Mouse (Mus musculus) forebrain, embryonic 10.5 days (tissue): ENCODE data around the gene Slc16a2. TPM values are rescaled to one million over a fixed set of nuclear protein-coding genes. Genes with fewer than 3 reads are reported as not detected.
A peak's percentile ranks its signal among the peaks of the same experiment; 100 is the strongest.

Experiments used
- DNase-seq: peaks from one replicate; pipeline ENCODE4 v3.0.0-alpha.2; 2017; ENCODE audit warnings: low spot score; ENCODE audit errors: extremely low spot score
- H3K27ac ChIP-seq: fragments of 300-500 bp; sonication (generic); 2 replicates; pipeline ENCODE4 v1.5.1; 2016; ENCODE audit warnings: mild to moderate bottlenecking
- H3K27me3 ChIP-seq: fragments of 300-500 bp; sonication (generic); 2 replicates; pipeline ENCODE4 v1.6.1; 2016; ENCODE audit warnings: mild to moderate bottlenecking; ENCODE audit not compliant: poor library complexity, severe bottlenecking
- H3K36me3 ChIP-seq: fragments of 300-500 bp; sonication (generic); replicated peaks from 2 replicates; pipeline ENCODE4 v1.6.1; 2016; ENCODE audit warnings: mild to moderate bottlenecking, moderate library complexity
- H3K4me1 ChIP-seq: fragments of 300-500 bp; sonication (generic); 2 replicates; pipeline ENCODE4 v1.6.1; 2016
- H3K4me3 ChIP-seq: fragments of 300-500 bp; sonication (generic); 2 replicates; pipeline ENCODE4 v1.5.1; 2016; ENCODE audit warnings: mild to moderate bottlenecking, moderate library complexity
- H3K9me3 ChIP-seq: fragments of 300-500 bp; sonication (generic); 2 replicates; pipeline ENCODE4 v1.6.1; 2016; ENCODE audit warnings: mild to moderate bottlenecking, moderate library complexity
- WGBS: fragments of 180-500 bp; shearing (Covaris S2); methylation state at CpG from one replicate; pipeline ENCODE4 v1.1.7; 2016; 5-methylcytosine and 5-hydroxymethylcytosine counted together
- polyA plus RNA-seq: library from polyadenylated mRNA; unstranded; fragments of >200 nt; fragmentation: Nextera tagmentation; extraction: Ambion mirVana; gene quantifications from 2 replicates; pipeline ENCODE4 v1.2.1, GENCODE M21; 2016

Slc16a2 gene
- polyA plus RNA-seq, 1 experiment from 2014 or later, result 18.0 TPM

DNA sequence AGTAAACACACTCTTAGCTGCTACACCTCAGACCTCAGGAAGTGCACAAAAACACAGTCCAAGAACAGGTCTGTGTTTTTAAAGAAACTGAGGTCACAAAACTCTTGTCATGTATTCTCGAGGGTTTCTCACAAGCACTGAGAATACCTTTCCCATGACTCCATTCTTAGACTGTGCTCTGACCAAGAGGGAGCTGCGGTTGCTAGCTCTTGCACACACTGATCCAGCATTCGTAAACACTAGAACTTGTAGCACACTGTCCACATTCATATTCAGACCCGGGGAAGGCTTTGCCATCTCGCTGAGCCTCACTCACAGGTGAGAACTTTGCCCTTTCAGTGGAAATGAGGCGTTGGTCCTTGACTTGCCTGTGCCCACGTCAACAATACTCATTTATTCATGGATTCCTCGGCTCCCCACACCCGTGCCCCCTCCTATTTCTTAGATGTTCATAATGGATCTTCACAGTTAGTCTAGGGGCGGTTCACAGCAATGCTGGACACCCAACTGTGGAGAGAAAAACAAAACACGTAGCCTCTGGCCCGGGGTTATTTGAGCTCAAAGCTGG is 102.1 kb downstream of the Slc16a2 start:
- H3K27ac ChIP-seq, result peak overlapping the region; percentile 35; the same call in 1 of the 2 replicates
- peaks cover 18% of the 10 kb centered on the region for H3K4me1 ChIP-seq
- H3K36me3 ChIP-seq, result no peaks in the 10 kb centered on the region
- peaks cover 99% of the 10 kb centered on the region for H3K27me3 ChIP-seq
- peak overlapping the region; percentile 20; the same call in 1 of the 2 replicates for H3K4me3 ChIP-seq
- no peaks in the 10 kb centered on the region for H3K9me3 ChIP-seq
- WGBS, result 41% methylated on average over 12 of the region's 12 CpGs
- no peak for DNase-seq

DNA sequence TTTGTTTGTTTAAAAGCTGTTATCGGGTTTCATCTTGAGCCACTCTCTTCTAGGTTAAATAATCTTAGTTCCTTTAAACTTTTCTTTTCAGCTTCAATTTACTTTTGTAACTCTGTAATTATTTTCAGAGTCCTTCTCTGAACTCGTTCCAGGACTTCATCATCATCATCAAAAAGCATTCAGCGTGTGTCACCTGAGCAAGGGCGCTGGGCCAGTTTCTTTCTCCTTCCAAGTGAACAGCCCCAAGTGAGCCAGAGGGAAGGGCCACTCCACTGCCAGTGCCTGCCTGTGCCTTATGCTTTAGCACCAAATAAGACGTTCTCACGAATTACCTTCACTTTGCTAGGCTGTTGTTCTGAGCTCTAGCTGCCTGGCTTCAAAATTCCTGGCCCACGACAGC is 108.9 kb downstream of the Slc16a2 start:
- Histone ChIP-seq H3K9me3 (no peaks in the 10 kb centered on the region), H3K36me3 (no peaks in the 10 kb centered on the region), H3K4me3 (no peak overlapping the region), H3K4me1 (peaks cover 21% of the 10 kb centered on the region; the same call in 1 of the 2 replicates), H3K27me3 (peaks cover 98% of the 10 kb centered on the region), H3K27ac (0 out of 2 replicates have a peak overlapping the region, but pooled peaks have one; percentile 53)
- 58% methylated on average over 7 of the region's 7 CpGs for WGBS
- DNase-seq, result no peak

DNA sequence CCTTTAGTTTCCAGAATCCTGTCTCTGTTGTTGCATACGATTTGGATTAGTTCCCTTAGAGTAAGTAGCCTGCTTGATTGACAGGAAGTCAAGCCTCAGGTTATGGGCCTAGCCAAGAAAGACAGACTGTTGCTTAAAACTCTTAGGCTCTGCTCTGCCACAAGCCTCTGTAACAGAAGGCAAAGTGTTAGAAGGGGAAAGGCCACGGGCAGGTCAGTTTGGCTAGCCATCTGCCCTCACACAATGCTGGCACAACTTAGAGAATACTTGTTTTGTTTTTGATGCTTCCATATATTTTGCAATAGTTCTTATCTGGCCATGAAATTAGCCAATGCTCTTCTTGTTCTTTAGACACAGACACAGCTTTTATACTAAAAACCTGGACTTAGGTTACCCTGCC is 112.1 kb downstream of the Slc16a2 start:
- H3K4me1 ChIP-seq, result peaks cover 21% of the 10 kb centered on the region; the same call in 1 of the 2 replicates
- no peaks in the 10 kb centered on the region for H3K9me3 ChIP-seq
- WGBS, result 50% methylated on average over 2 of the region's 2 CpGs
- no peak overlapping the region for H3K27ac ChIP-seq
- no peaks in the 10 kb centered on the region for H3K36me3 ChIP-seq
- no peak overlapping the region for H3K4me3 ChIP-seq
- peaks cover 99% of the 10 kb centered on the region for H3K27me3 ChIP-seq
- DNase-seq, result no peak

DNA sequence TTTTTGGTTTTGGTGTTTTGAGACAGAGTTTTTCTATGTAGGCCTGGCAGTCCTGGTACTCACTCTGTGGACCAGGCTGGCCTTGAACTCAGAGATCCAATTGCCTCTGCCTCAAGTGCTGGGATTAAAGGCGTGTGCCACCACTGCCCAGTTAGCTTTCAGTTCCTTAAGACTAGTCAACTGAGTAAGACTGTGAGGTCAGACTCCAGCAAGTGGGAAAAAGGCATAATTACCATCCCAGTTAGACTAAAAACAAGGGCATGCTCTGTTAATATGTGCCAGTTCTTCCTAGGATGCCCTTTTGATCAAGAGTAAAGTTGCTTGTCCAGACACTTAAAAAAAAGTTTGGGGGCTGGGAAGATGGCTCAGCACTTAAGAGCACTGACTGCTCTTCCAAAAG is 113.2 kb downstream of the Slc16a2 start:
- 72% methylated on average over 1 of the region's 1 CpGs for WGBS
- Histone ChIP-seq H3K4me3 (no peak overlapping the region), H3K27ac (no peak overlapping the region), H3K4me1 (peaks cover 21% of the 10 kb centered on the region; the same call in 1 of the 2 replicates), H3K9me3 (no peaks in the 10 kb centered on the region), H3K36me3 (no peaks in the 10 kb centered on the region), H3K27me3 (peaks cover 99% of the 10 kb centered on the region)
- no peak for DNase-seq

DNA sequence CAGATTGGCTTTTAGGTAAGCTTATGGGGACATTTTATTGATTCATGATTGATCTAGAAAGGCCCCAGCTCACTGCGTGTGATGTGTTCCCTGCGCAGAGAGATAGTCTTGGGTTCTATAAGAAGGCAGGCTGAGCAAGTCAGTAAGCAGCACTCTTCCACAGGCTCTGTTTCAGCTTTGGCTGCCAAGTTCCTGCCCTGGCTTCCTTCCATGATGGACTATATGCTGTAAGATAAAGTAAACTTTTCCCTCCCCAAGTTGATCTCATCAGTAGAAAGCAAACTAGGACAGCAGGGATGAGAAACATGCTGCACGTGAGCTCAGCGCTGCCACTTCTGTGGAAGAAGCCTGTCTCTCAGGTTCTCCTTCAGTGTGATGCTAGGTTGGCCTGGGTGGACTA is 117.2 kb downstream of the Slc16a2 start:
- H3K9me3 ChIP-seq, result no peaks in the 10 kb centered on the region
- H3K27me3 ChIP-seq, result peaks cover 99% of the 10 kb centered on the region
- H3K36me3 ChIP-seq, result no peaks in the 10 kb centered on the region
- 0 out of 2 replicates have a peak, but pooled peaks cover 4% of the 10 kb centered on the region for H3K4me1 ChIP-seq
- DNase-seq, result no peak
- WGBS, result 97% methylated on average over 4 of the region's 4 CpGs
- no peak overlapping the region for H3K4me3 ChIP-seq
- H3K27ac ChIP-seq, result no peak overlapping the region

DNA sequence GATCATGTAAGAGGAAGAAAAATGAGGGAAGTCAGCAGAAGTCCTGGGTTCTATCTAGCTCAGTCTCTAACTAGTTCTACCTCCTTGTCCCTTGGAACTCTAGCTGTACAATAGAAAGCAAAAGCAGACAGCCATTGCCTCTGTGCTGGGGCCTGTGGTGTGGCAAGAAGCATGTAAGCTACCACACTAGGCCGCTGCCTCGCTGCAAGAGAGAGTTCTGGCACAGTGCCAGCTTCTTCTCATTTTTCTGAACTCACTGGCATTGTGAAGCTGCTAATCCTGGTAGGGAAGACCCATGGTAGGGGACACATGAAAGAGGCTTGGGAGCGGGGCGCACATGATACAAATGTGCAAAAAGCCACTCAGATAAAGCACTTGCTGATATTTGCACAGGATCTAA is 117.8 kb downstream of the Slc16a2 start:
- Histone ChIP-seq H3K27ac (no peak overlapping the region), H3K4me1 (no peaks in the 10 kb centered on the region), H3K9me3 (no peaks in the 10 kb centered on the region), H3K27me3 (peaks cover 99% of the 10 kb centered on the region), H3K36me3 (no peaks in the 10 kb centered on the region), H3K4me3 (no peak overlapping the region)
- WGBS, result 90% methylated on average over 4 of the region's 4 CpGs
- no peak for DNase-seq

DNA sequence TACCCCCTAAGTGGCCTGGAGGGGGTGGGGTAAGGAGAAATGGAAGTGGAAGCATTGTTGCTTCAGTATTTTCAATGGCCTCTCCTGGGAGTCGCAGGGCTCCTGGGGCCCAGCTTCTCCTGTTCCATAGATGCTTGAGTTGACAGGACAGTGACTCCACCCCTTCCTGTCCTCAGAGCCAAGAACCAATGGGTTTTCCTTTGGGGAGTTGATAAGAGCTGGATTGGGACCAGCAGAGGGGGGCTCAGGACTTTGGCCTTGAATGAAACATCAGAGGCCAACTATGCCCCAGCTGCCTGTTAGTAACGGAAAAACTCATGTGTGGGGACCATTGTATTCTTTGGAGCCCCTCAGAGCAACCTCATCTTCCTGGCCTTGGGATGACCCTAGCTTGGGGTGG is 124.0 kb downstream of the Slc16a2 start:
- no peaks in the 10 kb centered on the region for H3K9me3 ChIP-seq
- H3K27me3 ChIP-seq, result peaks cover 100% of the 10 kb centered on the region
- WGBS, result 73% methylated on average over 2 of the region's 2 CpGs
- H3K4me1 ChIP-seq, result peaks cover 36% of the 10 kb centered on the region
- 0 out of 2 replicates have a peak overlapping the region, but pooled peaks have one; percentile 20 for H3K27ac ChIP-seq
- no peaks in the 10 kb centered on the region for H3K36me3 ChIP-seq
- DNase-seq, result no peak
- no peak overlapping the region for H3K4me3 ChIP-seq

DNA sequence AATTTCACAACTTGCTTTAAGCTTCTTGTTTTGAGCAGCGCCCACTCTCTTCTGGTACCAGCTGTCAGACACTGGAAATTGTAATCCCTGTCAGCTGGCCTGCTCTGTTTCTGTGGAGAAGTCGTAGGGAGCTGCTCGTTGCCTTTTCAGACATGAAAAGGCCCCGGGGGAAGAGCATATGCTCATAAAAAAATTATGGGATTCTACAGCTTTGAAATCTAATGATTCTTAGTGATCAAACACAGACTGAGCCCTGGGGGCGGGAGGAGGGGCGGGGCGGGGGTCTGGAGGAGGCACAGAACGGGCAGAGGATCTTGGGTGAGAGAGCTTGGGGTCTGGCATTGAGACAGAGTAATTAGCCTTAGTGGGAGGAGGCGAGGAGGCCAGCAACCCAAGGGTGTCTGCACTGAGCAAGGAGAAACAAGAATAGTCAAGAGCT is 125.7 kb downstream of the Slc16a2 start:
- peak; percentile 21 for DNase-seq
- Histone ChIP-seq H3K4me3 (peak overlapping the region; percentile 55), H3K27ac (peak overlapping the region; percentile 78), H3K27me3 (peaks cover 100% of the 10 kb centered on the region), H3K36me3 (no peaks in the 10 kb centered on the region), H3K4me1 (peaks cover 36% of the 10 kb centered on the region), H3K9me3 (no peaks in the 10 kb centered on the region)
- WGBS, result 6% methylated on average over 9 of the region's 9 CpGs

DNA sequence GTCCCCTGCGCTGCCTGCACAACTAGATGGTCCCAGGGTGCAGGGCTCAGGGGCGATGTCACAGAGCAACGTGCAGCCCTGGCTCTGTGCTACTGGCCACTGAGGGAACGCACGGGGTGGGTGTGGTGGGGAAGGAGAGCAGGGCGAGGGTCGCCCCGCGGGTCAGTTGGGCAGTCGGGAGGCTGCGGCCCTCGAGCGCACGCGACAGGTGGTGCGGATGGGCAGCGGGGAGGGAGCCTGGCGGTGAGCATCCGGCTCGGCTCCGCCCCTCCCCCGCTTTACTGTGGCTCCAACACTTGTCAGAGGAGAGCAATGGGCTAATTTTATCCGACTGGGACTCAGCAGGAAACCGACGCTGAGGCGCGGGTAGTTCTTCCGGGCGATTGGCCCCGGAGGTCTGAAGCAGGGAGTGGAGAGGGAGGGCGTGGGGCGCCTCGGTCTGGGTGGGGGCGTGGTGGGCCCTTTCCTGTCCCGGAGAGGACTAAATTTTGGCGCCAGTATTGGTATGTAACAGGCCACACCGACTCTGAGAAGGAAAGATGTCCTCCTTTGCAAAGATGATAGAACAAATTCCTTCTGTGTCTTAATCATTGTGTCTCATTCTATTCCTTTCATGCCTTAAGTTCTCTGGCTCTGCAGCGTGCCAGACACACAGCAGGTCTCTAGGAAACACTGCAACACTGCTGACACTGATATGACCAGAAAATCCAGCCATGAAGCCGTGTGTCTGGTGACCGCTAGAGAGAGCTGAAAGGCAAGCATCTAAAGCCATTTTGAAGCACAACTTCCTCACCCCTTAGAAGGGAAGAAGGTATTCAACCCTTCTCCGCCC is 126.4 kb downstream of the Slc16a2 start:
- peaks cover 100% of the 10 kb centered on the region for H3K27me3 ChIP-seq
- H3K27ac ChIP-seq, result peak overlapping the region; percentile 78
- under 1% methylated on average over 40 of the region's 41 CpGs for WGBS
- DNase-seq, result peak; percentile 41
- H3K36me3 ChIP-seq, result no peaks in the 10 kb centered on the region
- H3K4me1 ChIP-seq, result peaks cover 36% of the 10 kb centered on the region
- no peaks in the 10 kb centered on the region for H3K9me3 ChIP-seq
- H3K4me3 ChIP-seq, result peak overlapping the region; percentile 55

DNA sequence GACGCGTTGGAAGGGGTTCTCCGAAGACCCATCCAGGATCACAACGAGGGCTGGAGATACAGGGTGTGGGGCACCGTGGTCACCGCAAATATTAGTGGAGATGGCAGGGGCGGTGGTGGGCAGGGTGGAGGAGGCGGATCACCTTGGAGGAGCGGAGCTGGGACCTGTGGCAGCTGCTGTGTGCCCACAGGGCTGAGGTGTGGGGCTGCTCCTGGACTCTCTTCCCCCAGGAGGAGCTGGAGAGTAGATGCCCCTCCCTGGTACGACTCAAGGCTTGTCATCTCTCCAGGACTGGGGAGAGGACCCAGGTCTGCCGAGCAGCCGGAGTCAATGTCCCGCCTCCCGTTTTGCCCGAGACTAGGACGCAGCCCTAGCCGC is 127.0 kb downstream of the Slc16a2 start:
- Histone ChIP-seq H3K4me3 (peak overlapping the region; percentile 55), H3K27ac (peak overlapping the region; percentile 78), H3K4me1 (peaks cover 36% of the 10 kb centered on the region), H3K27me3 (peaks cover 100% of the 10 kb centered on the region), H3K36me3 (no peaks in the 10 kb centered on the region), H3K9me3 (no peaks in the 10 kb centered on the region)
- WGBS, result 7% methylated on average over 17 of the region's 17 CpGs
- peak; percentile 14 for DNase-seq

DNA sequence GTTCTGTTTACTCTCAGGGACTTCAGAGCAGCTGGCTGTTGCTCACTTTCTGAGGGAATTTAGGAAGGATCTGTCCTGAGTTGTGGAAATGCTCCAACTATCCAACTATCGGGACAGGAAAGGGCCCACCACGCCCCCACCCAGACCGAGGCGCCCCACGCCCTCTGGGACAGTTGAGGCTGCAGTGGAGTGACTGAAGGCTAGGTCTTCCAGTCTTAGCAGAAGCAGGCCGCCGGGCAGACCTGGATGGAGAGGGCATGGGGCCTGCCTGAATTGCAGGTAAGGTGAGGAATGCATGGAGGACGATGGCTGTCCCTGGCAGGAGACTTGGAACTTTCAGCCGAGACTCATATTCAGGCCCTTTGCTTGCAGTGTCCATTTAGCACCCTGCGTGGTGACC is 127.4 kb downstream of the Slc16a2 start:
- WGBS, result 19% methylated on average over 10 of the region's 10 CpGs
- peaks cover 36% of the 10 kb centered on the region for H3K4me1 ChIP-seq
- H3K27ac ChIP-seq, result no peak overlapping the region
- H3K36me3 ChIP-seq, result no peaks in the 10 kb centered on the region
- peak overlapping the region; percentile 55 for H3K4me3 ChIP-seq
- H3K27me3 ChIP-seq, result peaks cover 100% of the 10 kb centered on the region
- DNase-seq, result no peak
- H3K9me3 ChIP-seq, result no peaks in the 10 kb centered on the region

DNA sequence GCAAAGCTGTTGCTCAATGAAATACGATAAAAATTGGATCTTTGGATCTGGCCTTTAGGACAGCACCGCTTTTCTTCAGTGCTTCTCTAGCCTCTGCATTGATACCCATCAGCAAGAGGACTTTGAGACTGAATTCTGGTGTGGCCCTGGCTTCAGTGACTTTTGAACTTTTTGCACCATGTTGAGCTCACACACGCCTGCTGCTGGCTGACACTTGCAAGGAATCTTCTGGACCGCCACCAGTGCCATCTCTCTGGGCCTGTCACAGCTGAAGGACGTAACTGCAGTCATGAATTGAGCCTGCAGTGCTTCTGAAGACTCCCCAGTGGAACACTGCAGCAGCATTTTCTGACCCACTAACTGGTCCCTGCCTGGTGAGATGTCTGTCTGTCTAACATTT is 128.9 kb downstream of the Slc16a2 start:
- Histone ChIP-seq H3K9me3 (no peaks in the 10 kb centered on the region), H3K36me3 (no peaks in the 10 kb centered on the region), H3K4me1 (peaks cover 32% of the 10 kb centered on the region), H3K27me3 (peaks cover 100% of the 10 kb centered on the region), H3K27ac (no peak overlapping the region), H3K4me3 (no peak overlapping the region)
- DNase-seq, result no peak
- WGBS, result 85% methylated on average over 5 of the region's 5 CpGs

DNA sequence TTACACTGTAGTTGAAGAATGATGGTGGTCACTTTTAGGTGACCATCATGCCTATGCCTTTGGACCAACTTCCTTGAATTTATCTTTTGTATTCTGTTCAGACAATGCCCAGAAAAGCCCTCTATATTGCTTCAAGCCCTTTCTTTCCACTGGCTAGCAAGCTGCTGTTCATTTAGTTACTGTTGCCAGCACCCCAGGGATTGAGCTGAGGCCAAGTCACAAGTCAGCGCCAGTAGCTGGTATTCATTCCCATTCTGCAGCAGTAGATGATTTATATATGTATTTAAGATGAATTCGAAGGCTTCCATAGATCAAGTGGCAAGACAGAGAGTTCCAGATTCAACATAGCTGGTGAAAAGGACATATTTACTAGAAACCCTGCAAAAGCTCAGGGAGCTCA is 133.2 kb downstream of the Slc16a2 start:
- Histone ChIP-seq H3K27ac (no peak overlapping the region), H3K9me3 (no peaks in the 10 kb centered on the region), H3K4me3 (no peak overlapping the region), H3K36me3 (no peaks in the 10 kb centered on the region), H3K27me3 (peaks cover 100% of the 10 kb centered on the region), H3K4me1 (no peaks in the 10 kb centered on the region)
- WGBS, result 94% methylated on average over 2 of the region's 2 CpGs
- DNase-seq, result no peak
